Mouse (Mus musculus): ENCODE results near the gene Actb. TPM values are rescaled to one million over a fixed set of nuclear protein-coding genes. Genes with fewer than 3 reads are reported as not detected.

Gene Actb
- polyA plus RNA-seq, 1 experiment from 2014 or later, result 14,682 TPM

DNA sequence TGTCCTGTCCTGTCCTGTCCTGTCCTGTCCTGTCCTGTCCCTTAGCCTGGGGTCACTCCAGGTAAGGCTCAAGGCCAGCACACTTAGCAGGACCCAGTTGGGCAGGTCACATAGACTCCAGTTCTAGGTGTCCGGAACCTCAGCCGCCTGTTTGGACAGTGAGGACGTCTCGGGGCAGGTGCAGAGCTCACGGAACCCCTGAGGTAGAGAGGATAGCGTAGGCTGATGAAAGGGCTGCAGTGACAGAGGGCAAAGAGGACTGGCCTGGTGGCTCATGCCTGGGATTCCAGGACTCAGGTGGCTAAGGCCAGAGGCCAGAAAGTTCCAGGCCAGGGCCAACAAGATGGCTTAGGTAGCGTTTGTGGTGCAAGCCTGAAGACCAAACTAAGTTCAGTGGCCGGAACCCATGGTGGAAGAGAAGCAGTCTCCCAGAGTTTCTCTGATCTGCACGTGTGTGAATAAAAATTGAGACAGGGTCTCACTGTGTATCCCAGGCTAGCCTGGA, 24.7 kb upstream of the Actb start:
- H3K36me3 ChIP-seq, result no peaks in the 10 kb centered on the region
- H3K9me3 ChIP-seq (replicated peaks), result no peaks in the 10 kb centered on the region
- H3K4me3 ChIP-seq, result no peak overlapping the region
- DNase-seq (ENCODE audit: low spot score), result no peak
- H3K4me1 ChIP-seq, result peaks cover 46% of the 10 kb centered on the region
- H3K27ac ChIP-seq, result peak overlapping the region; percentile 42
- H3K27me3 ChIP-seq (ENCODE audit: low read depth, poor library complexity, severe bottlenecking), result no peaks in the 10 kb centered on the region
- WGBS, result 88% methylated on average over 9 of the region's 9 CpGs

DNA sequence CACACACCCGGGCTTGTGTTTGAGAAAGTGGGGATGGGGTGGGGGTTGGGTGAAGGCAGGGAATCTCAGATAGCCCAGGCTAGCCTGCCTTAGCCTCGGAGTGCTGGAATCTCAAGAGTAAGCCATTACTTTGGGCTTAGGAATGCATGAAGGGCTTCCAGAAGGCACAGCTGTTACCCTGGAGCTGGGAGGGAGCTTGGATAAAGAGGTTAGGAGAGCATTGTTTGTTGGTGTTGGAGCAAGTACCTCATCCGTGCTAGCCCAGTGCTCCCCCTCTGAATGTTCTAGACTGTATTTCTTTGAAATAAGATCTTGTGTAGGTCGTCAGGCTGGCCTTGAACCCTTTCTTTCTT, 22.8 kb upstream of the Actb start:
- H3K27ac ChIP-seq, result peak overlapping the region; percentile 94
- H3K4me3 ChIP-seq, result peak overlapping the region; percentile 55
- H3K9me3 ChIP-seq (replicated peaks), result no peaks in the 10 kb centered on the region
- H3K27me3 ChIP-seq (ENCODE audit: low read depth, poor library complexity, severe bottlenecking), result no peaks in the 10 kb centered on the region
- DNase-seq (ENCODE audit: low spot score), result no peak
- no peaks in the 10 kb centered on the region for H3K36me3 ChIP-seq
- H3K4me1 ChIP-seq, result peaks cover 47% of the 10 kb centered on the region
- WGBS, result 28% methylated on average over 4 of the region's 4 CpGs

DNA sequence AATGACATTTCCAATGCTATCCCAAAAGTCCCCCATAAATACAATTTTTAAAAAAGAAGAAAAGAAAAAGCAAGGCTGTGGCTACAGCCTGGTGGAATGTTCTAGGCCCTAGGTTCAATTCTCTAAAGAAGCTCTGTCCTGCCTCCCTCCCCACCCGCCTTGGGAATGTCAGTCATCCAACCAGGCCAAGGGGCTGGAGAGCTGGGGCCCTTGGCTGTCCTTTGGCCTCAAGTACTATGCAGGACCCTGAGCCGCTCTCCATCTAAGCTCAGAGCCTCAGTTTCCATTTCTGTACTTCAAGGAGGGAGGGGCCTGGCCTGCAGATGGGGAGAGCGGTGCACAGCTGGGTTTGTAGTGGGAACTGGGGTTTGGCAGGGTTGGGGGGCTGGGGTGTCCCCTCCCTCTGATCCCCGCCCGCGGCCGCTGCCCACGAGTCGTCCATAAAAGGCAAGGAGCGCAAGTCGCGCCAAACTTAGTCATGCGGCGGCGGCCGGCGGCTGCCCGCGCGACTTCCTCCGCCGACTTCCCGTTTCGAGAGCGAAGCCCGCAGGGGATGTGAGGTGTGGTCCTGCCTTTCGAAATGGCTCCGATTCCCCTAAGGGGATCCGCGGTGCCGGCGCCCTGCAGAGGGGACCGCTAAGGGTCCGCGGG, 22.3 kb upstream of the Actb start:
- Histone ChIP-seq H3K27ac (peak overlapping the region; percentile 94), H3K9me3 (replicated peaks) (no peaks in the 10 kb centered on the region), H3K4me1 (peaks cover 47% of the 10 kb centered on the region), H3K4me3 (peak overlapping the region; percentile 55), H3K27me3 (ENCODE audit: low read depth, poor library complexity, severe bottlenecking) (no peaks in the 10 kb centered on the region), H3K36me3 (no peaks in the 10 kb centered on the region)
- WGBS, result 4% methylated on average over 35 of the region's 35 CpGs
- peak; percentile 82 for DNase-seq (ENCODE audit: low spot score)

DNA sequence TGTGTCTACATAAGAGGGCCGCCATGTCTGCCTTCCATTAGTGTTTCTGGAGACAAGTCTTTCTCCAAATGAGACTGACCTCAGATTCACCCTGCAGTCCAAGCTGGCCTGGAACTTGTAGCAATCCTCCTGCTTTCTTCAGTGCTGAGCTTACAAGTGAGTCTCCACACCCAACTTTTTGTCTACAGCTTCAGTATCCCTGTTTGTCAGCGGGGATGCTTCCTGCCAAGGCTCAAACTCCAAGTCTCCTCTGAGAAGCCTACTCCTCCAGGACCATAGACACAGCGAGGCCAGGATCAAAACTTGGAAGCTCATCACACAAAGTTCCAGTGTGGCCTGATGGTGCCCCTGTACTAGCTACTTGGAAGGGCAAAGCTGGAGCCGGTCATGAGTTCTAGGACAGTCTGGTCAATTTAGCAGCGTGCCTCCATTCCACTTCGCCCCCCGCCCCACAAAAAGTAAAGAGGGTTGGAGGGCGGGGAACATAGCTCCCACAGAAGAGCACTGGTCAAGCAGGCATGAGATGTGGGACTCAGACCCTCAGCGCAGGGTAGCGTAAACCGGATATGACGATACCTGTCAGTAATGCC, 20.9 kb upstream of the Actb start:
- Histone ChIP-seq H3K4me1 (peaks cover 46% of the 10 kb centered on the region), H3K27me3 (ENCODE audit: low read depth, poor library complexity, severe bottlenecking) (no peaks in the 10 kb centered on the region)

DNA sequence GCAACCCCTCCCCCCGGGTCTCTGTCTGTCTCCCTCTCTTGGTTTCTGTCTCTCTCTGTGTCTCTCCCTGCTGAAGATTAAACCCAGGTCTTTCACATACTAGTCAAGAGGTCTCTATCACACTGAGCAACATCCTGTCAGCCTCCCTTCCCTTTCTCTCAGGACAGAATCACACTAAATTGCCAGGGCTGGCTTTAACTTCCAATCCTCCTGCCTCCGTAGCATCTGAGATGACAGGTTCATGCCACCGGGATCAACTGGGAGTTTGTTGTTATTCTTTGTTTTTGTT, 20.3 kb upstream of the Actb start:
- no peak for DNase-seq (ENCODE audit: low spot score)
- WGBS, result 34% methylated on average over 3 of the region's 3 CpGs

More for the DNA sequence above, 20.9 kb upstream of the Actb start:
- WGBS, result 92% methylated on average over 12 of the region's 12 CpGs
- H3K4me3 ChIP-seq, result no peak overlapping the region
- no peak for DNase-seq (ENCODE audit: low spot score)
- no peaks in the 10 kb centered on the region for H3K36me3 ChIP-seq
- H3K9me3 ChIP-seq (replicated peaks), result no peaks in the 10 kb centered on the region
- peak overlapping the region; percentile 87 for H3K27ac ChIP-seq

DNA sequence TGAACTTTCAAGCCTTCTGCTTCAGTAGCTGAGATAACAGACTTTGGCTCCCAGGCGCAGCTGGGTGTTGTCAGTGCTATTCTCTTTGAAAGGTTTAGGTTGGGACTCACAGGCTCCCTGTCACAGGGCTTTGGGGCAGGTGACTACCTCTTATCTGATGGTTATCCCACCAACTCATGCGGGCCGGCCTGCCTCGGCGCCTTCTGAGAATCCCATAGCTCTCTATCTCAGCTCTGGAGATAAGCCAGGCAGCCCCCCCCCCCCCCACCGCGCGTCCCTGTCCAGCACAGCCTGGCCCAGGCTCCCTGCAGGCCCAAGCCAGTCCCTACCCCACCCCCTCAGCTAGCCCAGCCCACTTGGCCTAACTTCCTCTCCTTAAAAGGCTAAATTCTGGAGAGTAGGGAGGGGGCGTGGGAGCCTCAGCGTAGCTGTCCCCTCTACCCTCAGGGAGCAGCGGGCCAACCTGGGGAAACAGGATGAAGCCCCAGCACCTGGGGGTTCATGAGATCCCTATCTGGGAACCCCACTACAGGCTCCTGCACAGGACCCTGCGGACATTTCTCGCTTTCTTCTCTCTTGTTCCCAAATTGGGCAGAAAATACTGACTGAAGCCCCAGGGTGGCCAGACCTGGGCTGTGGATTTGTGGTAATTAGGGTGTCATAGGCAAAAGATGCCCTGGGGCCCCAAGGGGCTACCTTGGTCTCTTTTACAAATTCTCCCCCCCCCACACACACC, 19.8 kb upstream of the Actb start:
- 10% methylated on average over 13 of the region's 13 CpGs for WGBS
- DNase-seq (ENCODE audit: low spot score), result peak; percentile 61
- Histone ChIP-seq H3K4me3 (peak overlapping the region; percentile 25), H3K9me3 (replicated peaks) (no peaks in the 10 kb centered on the region), H3K27ac (peak overlapping the region; percentile 87), H3K4me1 (peaks cover 37% of the 10 kb centered on the region), H3K36me3 (no peaks in the 10 kb centered on the region), H3K27me3 (ENCODE audit: low read depth, poor library complexity, severe bottlenecking) (no peaks in the 10 kb centered on the region)

More for the DNA sequence above, 20.3 kb upstream of the Actb start:
- Histone ChIP-seq H3K36me3 (no peaks in the 10 kb centered on the region), H3K4me1 (peaks cover 41% of the 10 kb centered on the region), H3K4me3 (no peak overlapping the region), H3K27me3 (ENCODE audit: low read depth, poor library complexity, severe bottlenecking) (no peaks in the 10 kb centered on the region), H3K27ac (peak overlapping the region; percentile 87), H3K9me3 (replicated peaks) (no peaks in the 10 kb centered on the region)

DNA sequence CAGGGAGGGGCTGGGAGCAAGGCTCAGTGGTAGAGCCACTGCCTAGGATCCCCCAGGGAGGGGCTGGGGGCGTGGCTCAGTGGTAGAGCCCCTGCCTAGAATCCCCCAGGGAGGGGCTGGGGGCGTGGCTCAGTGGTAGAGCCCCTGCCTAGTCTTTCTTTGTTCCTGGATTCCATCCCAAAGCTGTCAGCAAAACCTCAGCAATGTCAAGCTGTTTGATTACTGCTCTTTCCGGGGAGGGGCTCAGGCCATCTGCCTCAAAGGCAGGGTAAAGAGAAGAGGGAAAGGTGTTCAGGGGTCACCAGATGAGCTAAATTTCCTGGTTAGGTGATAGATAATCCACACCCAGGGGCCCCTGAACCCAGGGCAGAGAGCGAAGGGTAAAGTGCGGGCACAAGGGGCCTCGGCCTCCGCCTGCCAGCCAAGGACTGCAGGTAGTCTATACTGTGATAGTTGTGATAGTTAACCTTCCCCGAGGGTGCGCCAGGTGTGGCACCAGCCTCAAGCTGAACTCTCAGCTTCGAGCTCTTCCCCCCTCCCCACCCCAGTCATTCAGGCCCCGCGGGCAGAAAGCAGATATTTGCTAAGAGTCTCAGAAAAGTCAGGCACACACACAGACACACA, 17.9 kb upstream of the Actb start:
- 79% methylated on average over 12 of the region's 12 CpGs for WGBS
- H3K27ac ChIP-seq, result no peak overlapping the region

DNA sequence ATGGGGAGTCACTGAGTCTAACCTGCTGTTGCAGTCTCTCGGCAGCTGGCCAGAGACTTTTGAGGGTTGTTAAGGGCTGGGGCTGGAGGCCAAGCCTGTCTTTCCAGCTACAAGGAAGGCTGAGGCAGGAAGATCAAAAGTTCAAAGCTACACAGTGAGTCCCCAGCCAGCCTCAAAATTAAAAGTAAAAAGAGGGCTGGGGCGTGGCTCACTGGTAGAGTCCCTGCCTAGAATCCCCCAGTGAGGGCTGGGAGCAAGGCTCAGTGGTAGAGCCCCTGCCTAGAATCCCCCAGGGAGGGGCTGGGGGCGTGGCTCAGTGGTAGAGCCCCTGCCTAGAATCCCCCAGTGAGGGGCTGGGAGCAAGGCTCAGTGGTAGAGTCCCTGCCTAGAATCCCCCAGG, 17.2 kb upstream of the Actb start:
- H3K4me1 ChIP-seq, result peaks cover 35% of the 10 kb centered on the region
- 84% methylated on average over 3 of the region's 3 CpGs for WGBS

More for the DNA sequence above, 17.9 kb upstream of the Actb start:
- no peak overlapping the region for H3K4me3 ChIP-seq
- H3K9me3 ChIP-seq (replicated peaks), result no peaks in the 10 kb centered on the region
- H3K4me1 ChIP-seq, result peaks cover 41% of the 10 kb centered on the region
- no peaks in the 10 kb centered on the region for H3K27me3 ChIP-seq (ENCODE audit: low read depth, poor library complexity, severe bottlenecking)
- no peak for DNase-seq (ENCODE audit: low spot score)
- no peaks in the 10 kb centered on the region for H3K36me3 ChIP-seq

DNA sequence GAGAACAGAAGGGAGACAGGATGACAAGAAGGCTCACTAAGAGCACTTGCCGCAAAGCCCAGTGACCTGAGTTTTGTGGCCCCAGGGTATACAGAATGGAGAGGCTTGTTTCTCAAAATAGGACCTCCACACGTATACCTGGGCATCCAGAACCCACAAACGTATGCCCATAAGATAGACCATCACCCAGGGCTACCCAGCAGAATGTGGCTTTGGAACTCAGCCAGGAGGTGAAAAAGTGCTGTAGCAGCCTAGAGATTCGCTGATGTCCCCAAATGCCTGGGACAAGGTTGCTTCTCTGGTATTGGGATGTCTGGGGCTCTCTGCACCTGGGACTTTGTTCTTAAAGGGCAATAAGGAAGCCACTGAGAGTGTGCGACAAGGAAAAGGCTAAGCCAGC, 15.7 kb upstream of the Actb start:
- Histone ChIP-seq H3K36me3 (no peaks in the 10 kb centered on the region), H3K27ac (no peak overlapping the region), H3K9me3 (replicated peaks) (no peaks in the 10 kb centered on the region), H3K4me3 (no peak overlapping the region), H3K4me1 (peaks cover 25% of the 10 kb centered on the region), H3K27me3 (ENCODE audit: low read depth, poor library complexity, severe bottlenecking) (no peaks in the 10 kb centered on the region)
- WGBS, result 87% methylated on average over 5 of the region's 5 CpGs
- no peak for DNase-seq (ENCODE audit: low spot score)

More for the DNA sequence above, 17.2 kb upstream of the Actb start:
- no peaks in the 10 kb centered on the region for H3K9me3 ChIP-seq (replicated peaks)
- no peak for DNase-seq (ENCODE audit: low spot score)
- no peak overlapping the region for H3K27ac ChIP-seq
- H3K36me3 ChIP-seq, result no peaks in the 10 kb centered on the region
- no peak overlapping the region for H3K4me3 ChIP-seq
- no peaks in the 10 kb centered on the region for H3K27me3 ChIP-seq (ENCODE audit: low read depth, poor library complexity, severe bottlenecking)

DNA sequence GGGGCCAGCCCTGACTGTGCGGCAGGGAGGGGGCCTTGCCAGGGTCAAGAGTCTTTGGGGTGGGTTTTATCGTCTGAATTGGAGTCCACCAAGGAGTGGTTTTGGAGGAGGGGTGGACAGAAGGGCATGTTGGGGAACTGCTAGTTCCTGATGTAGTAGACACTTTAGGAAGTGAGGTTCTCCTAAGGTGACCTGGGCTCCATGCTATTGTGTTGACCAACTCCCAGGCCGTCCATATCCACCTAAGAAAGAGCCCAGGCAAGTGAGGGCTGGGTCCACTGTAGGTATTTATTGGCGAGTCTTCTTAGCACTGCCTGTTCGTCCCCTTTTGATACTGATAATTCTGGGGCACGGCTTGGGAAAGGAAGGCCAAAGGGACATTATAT, 14.5 kb upstream of the Actb start:
- peak overlapping the region; percentile 44; the same call in 1 of the 2 replicates for H3K27ac ChIP-seq
- H3K4me3 ChIP-seq, result no peak overlapping the region
- no peaks in the 10 kb centered on the region for H3K9me3 ChIP-seq (replicated peaks)
- WGBS, result 78% methylated on average over 6 of the region's 6 CpGs
- H3K4me1 ChIP-seq, result peaks cover 13% of the 10 kb centered on the region
- DNase-seq (ENCODE audit: low spot score), result no peak
- H3K36me3 ChIP-seq, result no peaks in the 10 kb centered on the region
- H3K27me3 ChIP-seq (ENCODE audit: low read depth, poor library complexity, severe bottlenecking), result no peaks in the 10 kb centered on the region

DNA sequence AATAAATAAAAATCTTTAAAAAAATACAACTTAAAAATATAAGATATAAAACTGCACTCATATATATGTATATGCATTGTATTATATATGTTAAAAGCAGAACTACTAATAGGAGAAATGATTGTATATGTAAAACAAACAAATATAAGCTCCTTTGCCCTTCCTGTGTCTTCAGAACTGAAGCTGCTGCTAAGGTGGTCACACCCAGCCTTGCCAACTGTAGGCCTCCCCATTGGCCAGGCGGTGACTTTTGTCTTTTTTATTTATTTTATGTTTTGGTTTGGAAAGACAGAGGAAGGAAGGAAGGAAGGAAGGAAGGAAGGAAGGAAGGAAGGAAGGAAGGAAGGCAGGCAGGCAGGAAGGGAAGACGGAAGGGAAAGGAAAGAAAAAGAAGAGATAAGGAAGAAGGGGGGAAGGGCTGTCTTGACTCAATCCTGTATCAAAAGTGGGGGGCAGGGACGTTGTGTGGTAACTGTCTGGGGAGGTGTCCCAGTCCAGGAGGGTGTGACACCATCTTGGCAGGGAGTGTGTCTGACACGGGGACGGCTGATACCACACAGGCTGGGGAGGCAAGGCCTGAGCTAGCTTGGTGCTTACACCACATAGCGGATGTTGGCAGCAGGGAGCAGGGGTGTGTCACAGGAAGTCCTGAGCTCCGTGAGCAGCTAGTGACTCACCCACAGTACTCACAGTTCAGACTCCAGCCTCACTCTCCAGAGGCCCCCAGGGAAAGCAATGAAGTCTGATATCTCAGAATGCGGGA, 13.9 kb upstream of the Actb start:
- peak overlapping the region; percentile 44; the same call in 1 of the 2 replicates for H3K27ac ChIP-seq
- H3K36me3 ChIP-seq, result no peaks in the 10 kb centered on the region
- no peaks in the 10 kb centered on the region for H3K9me3 ChIP-seq (replicated peaks)
- no peak for DNase-seq (ENCODE audit: low spot score)
- H3K4me3 ChIP-seq, result no peak overlapping the region
- H3K4me1 ChIP-seq, result peaks cover 9% of the 10 kb centered on the region
- H3K27me3 ChIP-seq (ENCODE audit: low read depth, poor library complexity, severe bottlenecking), result no peaks in the 10 kb centered on the region
- 65% methylated on average over 8 of the region's 8 CpGs for WGBS

DNA sequence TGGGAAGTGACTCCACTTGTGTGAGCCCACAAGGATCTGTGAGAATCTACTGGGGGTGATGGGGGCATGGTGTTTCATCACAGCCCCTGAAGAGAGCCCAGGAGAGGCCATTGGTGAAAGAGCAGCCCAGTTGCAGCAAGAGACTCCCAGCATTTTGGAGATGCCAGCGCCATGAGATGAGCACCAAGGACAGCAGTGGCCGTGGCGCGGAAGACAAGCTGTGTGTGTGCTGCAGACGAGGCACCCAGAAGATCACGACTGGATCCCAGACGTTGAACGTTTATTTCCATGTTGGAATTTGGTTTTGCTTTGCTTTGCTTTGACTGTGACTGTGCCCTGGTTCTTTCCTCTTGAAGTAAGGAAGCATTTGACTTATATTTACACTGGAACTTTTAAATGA, 10.8 kb upstream of the Actb start:
- 93% methylated on average over 8 of the region's 8 CpGs for WGBS
- no peaks in the 10 kb centered on the region for H3K9me3 ChIP-seq (replicated peaks)
- H3K36me3 ChIP-seq, result no peaks in the 10 kb centered on the region
- DNase-seq (ENCODE audit: low spot score), result no peak
- H3K4me1 ChIP-seq, result peaks cover 9% of the 10 kb centered on the region
- no peaks in the 10 kb centered on the region for H3K27me3 ChIP-seq (ENCODE audit: low read depth, poor library complexity, severe bottlenecking)
- no peak overlapping the region for H3K27ac ChIP-seq
- H3K4me3 ChIP-seq, result no peak overlapping the region

Measured in limb, embryonic 10.5 days (tissue).